Mouse (Mus musculus) gastrocnemius, adult 2 months (tissue): ENCODE measurements around the gene Cpvl. TPM values are rescaled to one million over a fixed set of nuclear protein-coding genes. Genes with fewer than 3 reads are reported as not detected.

Experiments
- DNase-seq: peaks from one replicate; pipeline ENCODE4 v3.0.0; 2022
- H3K27ac ChIP-seq: fragments of 200-600 bp; 2 replicates; pipeline ENCODE4 v1.8.1; 2022; ENCODE audit warnings: mild to moderate bottlenecking
- H3K4me3 ChIP-seq: fragments of 200-600 bp; 2 replicates; pipeline ENCODE4 v1.8.1; 2022; ENCODE audit warnings: mild to moderate bottlenecking, moderate library complexity
- CTCF ChIP-seq: fragments of 200-600 bp; IDR thresholded peaks from 2 replicates; pipeline ENCODE4 v1.8.1; 2022; ENCODE audit warnings: antibody characterized with exemption, mild to moderate bottlenecking, moderate library complexity
- intact Hi-C: fragments of 180-260 bp; cut with DNase I; formaldehyde crosslinking; loops from one replicate; pipeline ENCODE4 v1.15.1; 2025
- total RNA-seq, 2 experiments: library from RNA; stranded (reverse); gene quantifications; 2 replicates each; pipeline ENCODE4 v1.2.3; 2021

Gene Cpvl
- total RNA-seq, 2 experiments from 2014 or later = not detected

DNA sequence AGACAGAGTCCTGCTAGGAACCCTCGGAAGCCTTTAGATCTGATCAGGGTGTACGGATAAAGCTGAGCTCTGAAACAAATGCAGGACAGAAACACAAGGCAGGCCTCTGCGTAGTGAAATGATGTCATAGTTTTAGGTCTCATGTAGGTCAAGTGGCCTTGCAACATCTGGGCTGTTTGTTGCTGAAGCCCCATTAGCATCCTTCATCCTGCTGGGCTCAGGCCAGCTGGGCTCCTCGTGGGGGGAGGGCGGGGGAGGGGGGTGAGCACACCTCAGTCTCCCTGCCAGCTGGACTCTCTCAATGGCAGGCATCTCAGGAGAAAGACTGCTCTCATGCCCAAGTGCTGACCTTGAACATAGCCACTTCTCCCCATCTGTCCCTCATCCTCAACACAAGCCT, 12.6 kb downstream of the Cpvl start:
- DNase-seq = no peak
- no peak overlapping the region for H3K27ac ChIP-seq
- H3K4me3 ChIP-seq = no peak overlapping the region
- intact Hi-C loops = no loop called here
- no peak for TF ChIP-seq CTCF

DNA sequence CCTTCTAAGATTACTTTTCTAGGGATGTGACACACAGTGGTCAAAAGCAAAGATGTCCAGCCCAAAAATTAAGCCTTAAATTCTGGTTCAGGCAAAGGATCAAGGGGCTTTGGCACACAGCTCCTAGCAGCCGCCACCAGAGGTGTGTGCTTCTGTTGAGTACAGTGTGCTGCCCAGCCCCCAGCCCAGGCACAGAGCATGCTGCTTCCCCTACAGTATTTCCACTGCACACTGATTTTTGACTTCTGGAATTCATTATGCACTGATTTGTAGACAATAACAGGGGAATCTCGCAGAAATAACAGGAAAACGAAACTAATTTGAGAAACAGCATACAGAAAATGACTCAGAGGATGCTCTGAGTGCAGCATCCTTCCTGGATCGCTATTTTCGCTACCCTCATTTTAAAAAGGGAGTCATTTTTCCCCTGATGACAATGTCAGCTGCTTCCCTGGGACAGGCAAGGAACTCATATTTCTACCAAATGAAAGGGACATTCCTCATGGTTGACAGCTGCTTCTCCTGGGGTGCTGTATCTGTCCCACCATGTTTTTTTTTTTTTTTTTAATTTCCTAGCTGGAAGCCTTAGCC, 14.5 kb downstream of the Cpvl start:
- H3K27ac ChIP-seq = no peak overlapping the region
- no peak overlapping the region for H3K4me3 ChIP-seq
- TF ChIP-seq CTCF = no peak
- intact Hi-C loops = no loop called here
- DNase-seq = no peak

DNA sequence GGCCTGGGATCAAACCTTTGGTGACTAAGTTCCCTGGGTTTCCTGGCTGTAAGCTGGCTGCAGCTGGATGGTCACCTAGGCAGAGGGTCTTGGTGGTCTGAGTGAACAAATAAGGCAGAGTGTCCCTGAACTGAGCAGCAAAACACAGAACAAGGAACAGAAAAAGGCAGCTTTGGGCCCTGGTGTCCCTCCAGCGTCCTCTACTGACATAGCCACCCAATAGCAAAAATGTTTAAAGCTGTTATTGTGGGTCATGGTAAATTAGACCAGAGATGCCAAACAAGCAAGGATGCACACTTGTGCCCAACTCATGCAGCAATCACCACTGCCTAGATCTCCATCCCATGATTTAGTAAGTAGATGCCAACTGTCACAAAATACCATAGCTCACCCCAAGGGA, 16.5 kb downstream of the Cpvl start:
- Histone ChIP-seq H3K27ac (no peak overlapping the region), H3K4me3 (no peak overlapping the region)
- intact Hi-C loops = no loop called here
- DNase-seq = no peak
- peak; percentile 59 for TF ChIP-seq CTCF

DNA sequence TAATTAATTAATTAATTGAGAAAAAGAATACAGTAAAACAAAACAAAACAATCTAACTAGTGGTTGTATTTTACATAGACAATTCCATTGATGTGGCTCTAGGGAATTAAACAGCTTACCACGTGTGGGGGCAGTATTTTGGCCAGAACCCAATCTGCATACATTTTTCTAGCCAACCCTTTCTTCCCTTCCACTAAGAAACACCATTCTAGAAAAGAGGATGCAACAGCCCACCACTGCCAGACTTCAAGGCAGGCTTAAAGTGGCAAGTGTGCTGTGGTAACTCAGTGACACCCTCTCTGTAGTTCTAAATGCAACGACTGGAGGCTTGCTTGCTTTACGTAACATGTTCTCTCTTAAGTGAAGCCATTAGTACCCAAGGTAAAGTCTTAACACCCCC, 18.6 kb downstream of the Cpvl start:
- Histone ChIP-seq H3K27ac (no peak overlapping the region), H3K4me3 (no peak overlapping the region)
- intact Hi-C loops = loop anchor here (5.0 kb wide), 2 partner anchors 163 to 267 kb away; no protein-coding TSS in a partner anchor
- no peak for TF ChIP-seq CTCF
- DNase-seq = no peak

DNA sequence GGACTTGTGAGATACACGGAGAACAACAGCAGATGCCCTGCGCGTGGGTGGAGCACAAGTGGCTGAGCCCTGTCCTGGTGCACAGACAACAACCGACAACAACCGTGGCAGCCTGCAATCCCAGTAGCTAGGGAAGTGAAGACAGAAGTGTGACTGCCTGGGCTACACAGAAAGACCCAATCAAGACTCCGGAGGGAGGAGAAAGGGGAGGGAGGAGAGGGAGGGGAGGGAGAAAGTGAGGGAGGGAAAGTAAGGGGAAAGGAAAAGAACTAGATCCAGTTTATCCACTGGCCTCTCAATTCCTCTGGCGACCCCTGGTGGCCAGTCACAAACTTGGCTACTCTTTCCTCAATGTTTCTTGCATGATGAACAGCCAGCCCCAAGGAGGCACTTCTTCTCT, 20.1 kb downstream of the Cpvl start:
- peak; percentile 87 for DNase-seq
- peak overlapping the region; percentile 45 for H3K4me3 ChIP-seq
- peak; percentile 92 for TF ChIP-seq CTCF
- H3K27ac ChIP-seq = no peak overlapping the region
- intact Hi-C loops = loop anchor here (1.0 to 5.0 kb wide), 3 partner anchors 161 to 269 kb away; no protein-coding TSS in a partner anchor

DNA sequence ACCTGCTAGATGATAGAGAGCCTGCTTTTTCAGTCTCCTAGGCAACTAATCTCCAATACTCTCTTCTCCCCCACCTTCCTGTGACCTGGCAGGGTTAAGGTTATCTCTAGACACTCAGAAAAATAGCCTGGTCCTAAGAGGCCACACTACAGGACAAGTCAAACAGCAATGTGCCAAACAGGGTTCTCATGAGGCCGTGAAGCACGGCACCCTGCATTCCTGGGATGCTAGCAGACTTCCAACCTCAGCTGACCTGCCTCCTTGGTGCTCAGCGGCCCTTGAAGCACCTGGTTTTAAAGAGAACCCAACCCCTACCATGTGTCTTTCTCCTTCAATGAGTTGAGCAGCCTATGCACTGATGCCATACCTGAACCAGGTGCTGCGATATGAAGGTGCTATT, 22.0 kb downstream of the Cpvl start:
- intact Hi-C loops = loop anchor here (2.0 to 5.0 kb wide), 3 partner anchors 78 to 271 kb away; no protein-coding TSS in a partner anchor
- no peak overlapping the region for H3K4me3 ChIP-seq

DNA sequence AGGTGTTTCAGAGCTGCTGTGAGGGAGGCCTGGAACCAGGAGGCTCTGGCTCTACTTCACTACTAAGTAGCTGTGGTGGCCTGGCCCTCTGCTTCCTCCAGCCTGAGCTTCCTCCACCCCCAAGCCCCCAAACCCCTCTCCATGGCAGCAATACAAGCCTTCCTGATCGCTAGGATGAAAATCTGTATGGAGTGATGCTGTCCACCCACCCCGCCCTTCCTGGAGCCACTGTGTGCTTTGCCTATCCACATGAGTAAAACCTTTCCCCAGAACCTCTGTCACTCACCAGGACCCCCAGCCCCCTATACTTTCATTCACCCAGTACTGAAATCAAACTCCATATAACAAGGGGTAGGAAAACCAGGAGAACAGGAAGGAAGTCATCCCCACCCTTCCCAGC, 22.6 kb downstream of the Cpvl start:
- Histone ChIP-seq H3K27ac (no peak overlapping the region), H3K4me3 (no peak overlapping the region)
- TF ChIP-seq CTCF = no peak
- intact Hi-C loops = loop anchor here (2.0 to 5.0 kb wide), 3 partner anchors 77 to 271 kb away; no protein-coding TSS in a partner anchor
- no peak for DNase-seq

More for the DNA sequence above, 22.0 kb downstream of the Cpvl start:
- no peak for TF ChIP-seq CTCF
- no peak for DNase-seq
- no peak overlapping the region for H3K27ac ChIP-seq

DNA sequence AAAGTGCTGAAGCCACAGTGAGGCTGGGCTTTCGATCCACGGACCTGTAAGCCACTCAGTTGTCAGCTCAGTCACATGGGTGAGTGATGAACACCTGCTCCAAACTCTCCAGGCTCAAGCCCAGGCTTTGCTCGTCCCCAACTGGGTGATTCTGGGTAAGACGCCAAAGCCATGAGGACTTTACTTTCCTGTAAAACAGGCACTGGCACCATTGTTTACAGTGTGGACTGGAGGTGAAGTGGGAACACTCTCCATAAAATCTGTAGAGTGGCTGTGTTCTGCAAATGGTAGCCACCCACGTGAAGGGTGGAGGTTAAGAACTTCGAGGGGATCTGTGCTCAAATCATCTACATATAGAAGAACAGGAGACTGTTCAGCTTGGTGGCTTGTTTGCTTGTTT, 23.2 kb downstream of the Cpvl start:
- Histone ChIP-seq H3K4me3 (no peak overlapping the region), H3K27ac (no peak overlapping the region)
- intact Hi-C loops = loop anchor here (5.0 kb wide), 2 partner anchors 158 to 272 kb away; no protein-coding TSS in a partner anchor
- TF ChIP-seq CTCF = no peak
- DNase-seq = no peak

DNA sequence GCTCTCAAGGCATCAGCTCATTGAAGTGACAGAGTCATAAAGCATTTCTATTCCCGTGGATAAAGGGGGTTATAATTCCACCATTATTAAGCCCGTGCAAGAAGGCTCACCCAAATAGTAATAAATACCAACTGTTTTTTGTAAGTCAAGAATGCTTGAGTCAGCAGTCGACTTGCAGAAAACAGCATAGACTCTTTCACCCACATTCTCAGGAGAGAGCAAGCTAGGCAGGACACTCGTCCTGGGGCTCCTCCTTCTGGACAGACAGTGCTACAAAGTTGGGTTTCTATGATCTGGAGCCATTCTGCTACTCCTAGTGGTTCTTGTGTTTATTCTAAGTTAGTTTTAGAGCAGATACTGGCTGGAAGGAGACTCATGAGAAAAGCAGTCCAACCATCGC, 24.4 kb downstream of the Cpvl start:
- H3K4me3 ChIP-seq = no peak overlapping the region
- intact Hi-C loops = loop anchor here (5.0 kb wide), 1 partner anchor 47 kb away; no protein-coding TSS in a partner anchor
- peak; percentile 77 for TF ChIP-seq CTCF
- H3K27ac ChIP-seq = no peak overlapping the region
- DNase-seq = peak; percentile 53

DNA sequence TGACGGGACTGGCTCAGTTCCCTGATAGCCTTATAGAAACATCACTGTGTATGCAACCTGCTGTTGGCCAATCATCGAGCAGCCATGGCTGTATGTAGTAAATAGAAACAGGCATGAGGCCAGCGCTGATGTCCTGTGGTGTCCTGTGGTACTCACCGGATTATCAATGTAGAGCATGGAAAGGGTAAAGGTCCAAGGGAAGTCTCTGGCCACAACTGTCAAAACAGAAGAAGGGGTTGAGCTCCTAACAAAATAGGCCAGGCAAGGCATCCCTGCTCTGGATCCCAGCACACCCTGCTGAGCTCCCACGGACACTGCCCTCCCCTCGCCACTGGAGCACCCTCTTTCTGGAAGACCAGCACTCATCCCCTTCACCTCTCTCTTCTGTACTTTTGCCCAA, 25.1 kb downstream of the Cpvl start:
- DNase-seq = no peak
- H3K27ac ChIP-seq = no peak overlapping the region
- TF ChIP-seq CTCF = no peak
- intact Hi-C loops = loop anchor here (5.0 kb wide), 1 partner anchor 46 kb away; no protein-coding TSS in a partner anchor
- H3K4me3 ChIP-seq = no peak overlapping the region

DNA sequence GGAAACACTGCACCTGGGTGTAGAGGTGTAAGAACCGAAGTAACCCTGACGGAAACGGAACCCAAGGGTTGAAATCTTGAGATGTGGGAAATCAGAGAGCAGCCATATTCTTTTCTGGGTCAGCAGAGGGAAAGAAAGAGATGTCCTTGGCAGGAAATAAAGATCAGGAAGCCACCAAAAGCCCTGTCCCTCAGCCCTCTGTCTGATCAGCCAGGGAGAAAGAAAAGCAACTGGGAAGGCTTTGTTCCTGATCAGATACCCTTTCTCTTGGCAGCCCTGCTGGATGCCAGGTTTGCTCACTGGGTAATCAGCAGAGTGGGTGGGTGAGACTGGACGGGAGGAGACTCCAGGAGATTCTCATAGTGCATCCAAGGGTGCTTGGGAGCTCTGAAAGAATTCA, 27.1 kb downstream of the Cpvl start:
- Histone ChIP-seq H3K27ac (peak overlapping the region; percentile 55), H3K4me3 (no peak overlapping the region)
- DNase-seq = no peak
- no peak for TF ChIP-seq CTCF
- intact Hi-C loops = loop anchor here (5.0 kb wide), 1 partner anchor 44 kb away; no protein-coding TSS in a partner anchor

DNA sequence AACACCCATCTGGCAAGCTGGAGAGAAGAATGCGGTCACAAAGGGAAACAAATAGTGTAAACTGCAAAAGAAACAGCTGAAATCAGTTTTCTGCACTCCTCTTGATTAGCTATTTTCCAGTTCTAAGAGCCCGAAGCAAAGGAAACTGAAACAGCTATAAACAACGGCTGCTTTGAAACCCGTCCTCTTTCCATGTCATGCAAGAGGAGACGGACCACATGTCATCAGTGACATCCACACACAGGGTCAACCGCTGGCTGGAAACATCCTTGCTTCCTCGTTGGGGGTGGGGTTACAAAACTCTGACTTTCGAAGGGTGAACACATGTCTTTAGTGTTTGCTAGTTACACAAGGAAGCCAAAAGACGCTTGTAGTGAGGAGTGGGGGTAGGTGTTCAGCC, 27.6 kb downstream of the Cpvl start:
- TF ChIP-seq CTCF = no peak
- Histone ChIP-seq H3K4me3 (peak overlapping the region; percentile 40), H3K27ac (peak overlapping the region; percentile 55)
- no peak for DNase-seq
- intact Hi-C loops = loop anchor here (5.0 kb wide), 1 partner anchor 44 kb away; no protein-coding TSS in a partner anchor

DNA sequence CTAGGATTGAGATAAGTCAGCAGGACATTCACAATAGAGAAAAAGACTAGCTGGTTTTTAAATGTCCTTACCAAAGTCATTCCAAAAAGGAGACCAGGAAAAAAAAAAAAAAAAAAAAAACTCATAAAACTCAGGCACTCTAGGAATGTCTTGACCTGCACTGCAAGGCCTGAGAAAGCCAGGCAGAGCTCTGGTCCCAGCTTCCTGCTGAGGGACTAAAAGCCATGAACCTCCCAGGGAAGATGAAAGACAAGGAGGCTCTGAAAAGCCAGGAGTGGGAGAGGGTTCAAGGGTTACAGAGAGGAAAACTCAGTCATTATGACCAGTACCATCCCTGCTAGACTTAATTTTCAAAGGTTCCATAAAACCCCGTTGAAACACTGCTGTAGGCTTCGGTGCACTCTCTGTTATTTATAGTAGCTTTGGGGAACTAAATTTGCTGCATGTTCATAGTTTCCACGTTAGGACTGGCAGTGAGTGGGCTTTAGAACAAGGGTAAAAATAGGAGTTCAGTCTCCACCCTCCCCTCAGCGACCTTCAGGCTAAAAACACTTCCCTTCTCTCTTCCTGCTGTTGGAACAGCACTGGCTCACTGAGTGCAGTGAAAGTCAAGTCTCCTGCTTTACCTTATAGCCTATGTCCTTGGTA, 30.0 kb downstream of the Cpvl start:
- intact Hi-C loops = no loop called here

More for the DNA sequence above, 30.0 kb downstream of the Cpvl start:
- TF ChIP-seq CTCF = no peak
- no peak for DNase-seq
- Histone ChIP-seq H3K27ac (peak overlapping the region; percentile 53), H3K4me3 (no peak overlapping the region)
